Mouse (Mus musculus): ENCODE results near the gene Vmn1r1. TPM values are rescaled to one million over a fixed set of nuclear protein-coding genes. Genes with fewer than 3 reads are reported as not detected.
A peak's percentile ranks its signal among the peaks of the same experiment; 100 is the strongest.
"Not testable (repeated sequence)": the region's sequence is repeated elsewhere in the genome, so short reads cannot be mapped to it uniquely, and the experiment has no call there.

Gene Vmn1r1
- polyA plus RNA-seq, 1 experiment, result not detected

DNA sequence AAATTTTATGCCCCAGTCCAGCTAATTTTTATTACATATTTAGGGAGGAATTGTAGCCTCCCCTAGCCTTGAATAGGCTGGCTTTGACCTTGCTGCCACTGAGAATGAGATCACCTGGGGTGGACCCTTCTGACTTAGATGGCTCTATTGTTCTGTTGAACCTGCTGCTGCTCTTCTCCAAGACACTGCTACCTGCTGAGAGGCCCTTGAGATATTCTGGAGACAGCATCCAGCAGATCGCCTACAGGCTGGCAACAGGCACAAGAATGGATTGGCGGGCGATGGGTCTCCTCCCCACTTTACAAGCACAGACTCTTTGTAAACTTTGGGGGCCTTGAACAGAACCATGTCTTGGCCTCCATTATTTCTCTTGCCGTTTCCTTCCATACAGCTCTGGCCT lies 18.2 kb upstream of the Vmn1r1 start:
- H3K4me3 ChIP-seq (ENCODE audit: low read depth, low read length); H3K4me1 ChIP-seq (ENCODE audit: control insufficient read depth, insufficient read depth, low read length); H3K36me3 ChIP-seq (ENCODE audit: control insufficient read depth, insufficient read depth, low read length, poor library complexity, severe bottlenecking); H3K27me3 ChIP-seq (ENCODE audit: control insufficient read depth, insufficient read depth, low read length, poor library complexity, severe bottlenecking); H3K9ac ChIP-seq (ENCODE audit: low read depth, poor library complexity, severe bottlenecking): not testable (repeated sequence)
- TF ChIP-seq EP300 (IDR thresholded peaks at IDR 0.05; ENCODE audit: insufficient read depth, low read depth, low read length), result peak; percentile 95
- Histone ChIP-seq H3K9me3 (replicated peaks; ENCODE audit: control insufficient read depth, insufficient read depth, low read length, poor library complexity, severe bottlenecking) (peaks cover 23% of the 10 kb centered on the region), H3K27ac (ENCODE audit: insufficient read depth, low read length) (peak overlapping the region; percentile 99)

- H3K4me3 ChIP-seq (ENCODE audit: low read depth, low read length), result no peak overlapping the region
- H3K27ac ChIP-seq (ENCODE audit: insufficient read depth, low read length), result peak overlapping the region; percentile 100
- TF ChIP-seq POLR2A (IDR thresholded peaks at IDR 0.05; ENCODE audit: insufficient read depth, low read length) (no peak), EP300 (IDR thresholded peaks at IDR 0.05; ENCODE audit: insufficient read depth, low read depth, low read length) (peak; percentile 92)
- H3K36me3 ChIP-seq (ENCODE audit: control insufficient read depth, insufficient read depth, low read length, poor library complexity, severe bottlenecking), result no peaks in the 10 kb centered on the region
- no peaks in the 10 kb centered on the region for H3K27me3 ChIP-seq (ENCODE audit: control insufficient read depth, insufficient read depth, low read length, poor library complexity, severe bottlenecking)
- H3K4me1 ChIP-seq (ENCODE audit: control insufficient read depth, insufficient read depth, low read length), result no peaks in the 10 kb centered on the region
- no peak overlapping the region for H3K9ac ChIP-seq (ENCODE audit: low read depth, poor library complexity, severe bottlenecking)
- peaks cover 16% of the 10 kb centered on the region for H3K9me3 ChIP-seq (replicated peaks; ENCODE audit: control insufficient read depth, insufficient read depth, low read length, poor library complexity, severe bottlenecking)
Measured at GRCm38 (mm10) chr1:182181456-182182305, 17.4 kb upstream of the Vmn1r1 start.

GRCm38 (mm10) chr1:182176985-182177384 lies 12.7 kb upstream of the Vmn1r1 start:
- H3K4me1 ChIP-seq (ENCODE audit: control insufficient read depth, insufficient read depth, low read length); H3K27ac ChIP-seq (ENCODE audit: insufficient read depth, low read length); H3K9ac ChIP-seq (ENCODE audit: low read depth, poor library complexity, severe bottlenecking); H3K27me3 ChIP-seq (ENCODE audit: control insufficient read depth, insufficient read depth, low read length, poor library complexity, severe bottlenecking); H3K36me3 ChIP-seq (ENCODE audit: control insufficient read depth, insufficient read depth, low read length, poor library complexity, severe bottlenecking); H3K4me3 ChIP-seq (ENCODE audit: low read depth, low read length): not testable (repeated sequence)
- H3K9me3 ChIP-seq (replicated peaks; ENCODE audit: control insufficient read depth, insufficient read depth, low read length, poor library complexity, severe bottlenecking), result peaks cover 28% of the 10 kb centered on the region

- H3K9ac ChIP-seq (ENCODE audit: low read depth, poor library complexity, severe bottlenecking); H3K27ac ChIP-seq (ENCODE audit: insufficient read depth, low read length); H3K27me3 ChIP-seq (ENCODE audit: control insufficient read depth, insufficient read depth, low read length, poor library complexity, severe bottlenecking); H3K4me1 ChIP-seq (ENCODE audit: control insufficient read depth, insufficient read depth, low read length); H3K36me3 ChIP-seq (ENCODE audit: control insufficient read depth, insufficient read depth, low read length, poor library complexity, severe bottlenecking); H3K4me3 ChIP-seq (ENCODE audit: low read depth, low read length): not testable (repeated sequence)
- peaks cover 31% of the 10 kb centered on the region for H3K9me3 ChIP-seq (replicated peaks; ENCODE audit: control insufficient read depth, insufficient read depth, low read length, poor library complexity, severe bottlenecking)
Measured at GRCm38 (mm10) chr1:182170206-182170605, 5.9 kb upstream of the Vmn1r1 start.

DNA sequence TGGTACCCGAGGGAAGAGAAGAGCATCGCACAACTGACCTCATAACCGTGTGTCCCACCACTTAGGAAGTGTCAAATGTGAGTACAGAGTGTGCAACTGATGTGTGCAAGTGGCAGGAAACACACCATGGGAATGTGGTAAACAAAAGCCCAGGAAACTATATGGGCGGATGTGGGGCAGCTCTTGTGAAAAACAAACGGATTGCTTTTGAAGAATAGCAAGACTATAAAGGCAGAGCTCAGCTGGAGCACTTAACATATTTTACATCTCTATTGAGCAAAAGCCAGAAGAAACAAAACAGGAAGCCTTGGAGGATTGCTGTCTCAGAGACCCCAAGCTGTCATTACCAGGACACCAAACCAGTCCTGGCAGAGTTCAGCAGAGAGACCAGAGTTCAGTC lies 1.3 kb downstream of the Vmn1r1 start:
- TF ChIP-seq EP300 (IDR thresholded peaks at IDR 0.05; ENCODE audit: insufficient read depth, low read depth, low read length) (peak; percentile 76), POLR2A (IDR thresholded peaks at IDR 0.05; ENCODE audit: insufficient read depth, low read length) (no peak), CTCF (IDR thresholded peaks at IDR 0.05; ENCODE audit: low read depth, low read length) (no peak)
- H3K27me3 ChIP-seq (ENCODE audit: control insufficient read depth, insufficient read depth, low read length, poor library complexity, severe bottlenecking), result no peaks in the 10 kb centered on the region
- H3K27ac ChIP-seq (ENCODE audit: insufficient read depth, low read length), result peak overlapping the region; percentile 87
- H3K4me3 ChIP-seq (ENCODE audit: low read depth, low read length), result no peak overlapping the region
- H3K4me1 ChIP-seq (ENCODE audit: control insufficient read depth, insufficient read depth, low read length), result peaks cover 3% of the 10 kb centered on the region
- H3K9ac ChIP-seq (ENCODE audit: low read depth, poor library complexity, severe bottlenecking), result no peak overlapping the region
- peaks cover 5% of the 10 kb centered on the region; the same call in 1 of the 2 replicates for H3K9me3 ChIP-seq (replicated peaks; ENCODE audit: control insufficient read depth, insufficient read depth, low read length, poor library complexity, severe bottlenecking)
- H3K36me3 ChIP-seq (ENCODE audit: control insufficient read depth, insufficient read depth, low read length, poor library complexity, severe bottlenecking), result no peaks in the 10 kb centered on the region

GRCm38 (mm10) chr1:182159575-182159974 lies 4.7 kb downstream of the Vmn1r1 start:
- H3K9me3 ChIP-seq (replicated peaks; ENCODE audit: control insufficient read depth, insufficient read depth, low read length, poor library complexity, severe bottlenecking), result peaks cover 5% of the 10 kb centered on the region; the same call in 1 of the 2 replicates
- H3K9ac ChIP-seq (ENCODE audit: low read depth, poor library complexity, severe bottlenecking), result no peak overlapping the region
- no peak overlapping the region for H3K4me3 ChIP-seq (ENCODE audit: low read depth, low read length)
- no peak overlapping the region for H3K27ac ChIP-seq (ENCODE audit: insufficient read depth, low read length)
- peaks cover 3% of the 10 kb centered on the region for H3K4me1 ChIP-seq (ENCODE audit: control insufficient read depth, insufficient read depth, low read length)
- TF ChIP-seq POLR2A (IDR thresholded peaks at IDR 0.05; ENCODE audit: insufficient read depth, low read length), result no peak
- TF ChIP-seq CTCF (IDR thresholded peaks at IDR 0.05; ENCODE audit: low read depth, low read length), result no peak
- TF ChIP-seq EP300 (IDR thresholded peaks at IDR 0.05; ENCODE audit: insufficient read depth, low read depth, low read length), result peak; percentile 75; the same call in 1 of the 2 replicates
- no peaks in the 10 kb centered on the region for H3K36me3 ChIP-seq (ENCODE audit: control insufficient read depth, insufficient read depth, low read length, poor library complexity, severe bottlenecking)
- no peaks in the 10 kb centered on the region for H3K27me3 ChIP-seq (ENCODE audit: control insufficient read depth, insufficient read depth, low read length, poor library complexity, severe bottlenecking)

Measured in ES-Bruce4 (cell line).